Mouse (Mus musculus) hindbrain, embryonic 13.5 days (tissue): Measurements from ENCODE around the gene Smim6. TPM values are rescaled to one million over a fixed set of nuclear protein-coding genes. Genes with fewer than 3 reads are reported as not detected.
A peak's percentile ranks its signal among the peaks of the same experiment; 100 is the strongest.

ENCODE experiments used
- ATAC-seq: fragments of 200-750 bp; cut with Nextera tagmentation; 2 replicates; pipeline ENCODE4 v1.8.0; 2017; ENCODE audit warnings: moderate TSS enrichment; ENCODE audit not compliant: low FRiP score
- H3K27ac ChIP-seq: fragments of 300-500 bp; sonication (generic); 2 replicates; pipeline ENCODE4 v1.5.1; 2015; ENCODE audit warnings: inconsistent platforms, mild to moderate bottlenecking, moderate library complexity
- H3K27me3 ChIP-seq: fragments of 300-500 bp; sonication (generic); 2 replicates; pipeline ENCODE4 v1.6.1; 2015; ENCODE audit warnings: mild to moderate bottlenecking, inconsistent platforms
- H3K36me3 ChIP-seq: fragments of 300-500 bp; sonication (generic); 2 replicates; pipeline ENCODE4 v1.6.1; 2015; ENCODE audit warnings: mild to moderate bottlenecking, inconsistent platforms
- H3K4me1 ChIP-seq: fragments of 300-500 bp; sonication (generic); replicated peaks from 2 replicates; pipeline ENCODE4 v1.6.1; 2015; ENCODE audit warnings: inconsistent platforms
- H3K4me2 ChIP-seq: fragments of 300-500 bp; sonication (generic); 2 replicates; pipeline ENCODE4 v1.6.1; 2015; ENCODE audit warnings: inconsistent platforms, mild to moderate bottlenecking, moderate library complexity
- H3K4me3 ChIP-seq: fragments of 300-500 bp; sonication (generic); 2 replicates; pipeline ENCODE4 v1.5.1; 2015; ENCODE audit warnings: mild to moderate bottlenecking, inconsistent platforms
- H3K9ac ChIP-seq: fragments of 300-500 bp; sonication (generic); 2 replicates; pipeline ENCODE4 v1.6.1; 2015; ENCODE audit warnings: mild to moderate bottlenecking, inconsistent platforms
- H3K9me3 ChIP-seq: fragments of 300-500 bp; sonication (generic); 2 replicates; pipeline ENCODE4 v1.6.1; 2016; ENCODE audit warnings: inconsistent platforms
- WGBS: fragments of 180-500 bp; shearing (Covaris S2); methylation state at CpG from one replicate; pipeline ENCODE4 v1.1.7; 2015; 5-methylcytosine and 5-hydroxymethylcytosine counted together
- polyA plus RNA-seq: library from polyadenylated mRNA; unstranded; fragments of >200 nt; fragmentation: Nextera tagmentation; extraction: Ambion mirVana; gene quantifications from 2 replicates; pipeline ENCODE4 v1.2.1, GENCODE M21; 2015

The Smim6 gene
- polyA plus RNA-seq, 1 experiment from 2014 or later, result 1.0 TPM

DNA sequence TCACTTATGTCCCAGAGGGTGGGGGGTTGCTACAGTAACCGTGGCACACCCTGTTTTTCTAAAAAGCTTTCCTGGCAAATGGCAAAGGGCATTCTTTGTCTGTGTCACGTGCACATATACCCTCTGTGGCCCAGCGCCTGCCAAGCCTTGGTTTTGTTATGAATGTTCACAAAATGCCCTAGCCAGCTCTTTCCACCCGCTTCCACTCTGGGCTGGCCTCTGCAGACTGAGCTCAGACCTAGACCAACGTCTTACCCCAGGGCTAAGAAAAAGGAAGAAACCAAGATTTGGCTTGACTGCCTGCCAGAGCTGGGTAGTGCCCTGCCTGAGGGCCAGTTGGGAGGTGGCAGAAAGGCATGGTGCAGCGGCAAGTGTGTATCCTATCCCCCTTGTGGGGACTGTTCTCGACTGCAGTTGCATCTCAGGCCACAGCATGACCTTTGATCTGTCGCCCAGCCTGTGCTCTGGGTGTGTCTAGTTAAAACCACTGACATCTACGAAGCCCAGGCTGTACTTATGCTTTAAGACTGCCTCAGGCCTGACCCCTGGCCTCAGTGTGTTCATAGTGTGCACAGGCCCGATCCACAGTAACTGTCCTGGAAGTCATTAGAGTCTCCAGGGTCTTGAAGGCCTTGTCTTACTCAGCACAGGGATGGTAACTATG is 43.5 kb downstream of the Smim6 start:
- peaks cover 52% of the 10 kb centered on the region for H3K4me1 ChIP-seq
- no peaks in the 10 kb centered on the region for H3K9me3 ChIP-seq
- no peak overlapping the region for H3K4me3 ChIP-seq
- no peaks in the 10 kb centered on the region for H3K27me3 ChIP-seq
- WGBS, result 45% methylated on average over 10 of the region's 10 CpGs
- no peak for ATAC-seq
- H3K36me3 ChIP-seq, result peaks cover 71% of the 10 kb centered on the region
- no peak overlapping the region for H3K4me2 ChIP-seq
- H3K9ac ChIP-seq, result peak overlapping the region; percentile 26; the same call in 1 of the 2 replicates
- peak overlapping the region; percentile 77 for H3K27ac ChIP-seq

DNA sequence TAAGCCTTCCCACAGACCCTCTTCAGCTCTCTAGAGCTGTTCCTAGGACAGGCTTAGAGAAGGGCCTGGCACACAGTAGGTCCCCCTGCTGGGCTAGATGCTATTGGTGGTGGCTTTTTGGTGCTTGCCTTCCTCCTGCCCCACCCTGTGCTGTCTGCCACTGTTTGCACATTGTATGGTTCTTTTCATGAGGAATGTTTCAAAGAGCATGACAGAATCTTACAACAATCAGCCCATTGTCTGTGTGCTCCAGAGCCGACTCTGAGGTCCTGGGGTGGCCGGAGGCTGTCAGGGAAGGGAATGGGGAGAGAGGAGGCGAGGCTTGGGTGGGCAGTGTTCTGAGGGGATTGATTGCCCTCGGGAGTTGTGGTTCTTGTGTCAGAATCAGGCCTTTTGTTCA is 44.6 kb downstream of the Smim6 start:
- WGBS, result 19% methylated on average over 4 of the region's 4 CpGs
- Histone ChIP-seq H3K4me3 (no peak overlapping the region), H3K4me2 (no peak overlapping the region), H3K9ac (no peak overlapping the region), H3K4me1 (peaks cover 44% of the 10 kb centered on the region), H3K9me3 (no peaks in the 10 kb centered on the region), H3K27me3 (no peaks in the 10 kb centered on the region), H3K27ac (peak overlapping the region; percentile 77), H3K36me3 (peaks cover 74% of the 10 kb centered on the region)
- peak; percentile 67 for ATAC-seq

DNA sequence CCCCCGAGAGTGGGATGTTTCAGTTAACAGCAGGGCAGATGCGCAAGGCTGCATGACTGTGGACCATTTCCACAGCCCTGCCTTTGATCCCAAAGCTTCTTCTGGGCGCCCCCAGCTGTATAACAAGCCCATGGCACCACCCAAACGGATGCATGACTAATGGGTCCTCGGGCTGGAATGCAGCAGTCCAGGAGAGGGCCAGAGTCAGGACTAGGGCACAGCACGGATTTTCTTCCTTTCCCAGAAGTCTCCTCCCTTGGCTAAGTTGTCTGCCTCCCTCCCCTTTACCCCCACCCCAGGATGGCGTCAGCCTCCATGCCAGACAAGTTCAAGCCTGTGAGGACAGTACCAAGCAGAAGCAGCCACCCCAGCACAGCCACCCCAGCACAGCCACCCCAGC is 46.2 kb downstream of the Smim6 start:
- Histone ChIP-seq H3K9ac (no peak overlapping the region), H3K4me3 (no peak overlapping the region), H3K27ac (peak overlapping the region; percentile 77; the same call in 1 of the 2 replicates)

DNA sequence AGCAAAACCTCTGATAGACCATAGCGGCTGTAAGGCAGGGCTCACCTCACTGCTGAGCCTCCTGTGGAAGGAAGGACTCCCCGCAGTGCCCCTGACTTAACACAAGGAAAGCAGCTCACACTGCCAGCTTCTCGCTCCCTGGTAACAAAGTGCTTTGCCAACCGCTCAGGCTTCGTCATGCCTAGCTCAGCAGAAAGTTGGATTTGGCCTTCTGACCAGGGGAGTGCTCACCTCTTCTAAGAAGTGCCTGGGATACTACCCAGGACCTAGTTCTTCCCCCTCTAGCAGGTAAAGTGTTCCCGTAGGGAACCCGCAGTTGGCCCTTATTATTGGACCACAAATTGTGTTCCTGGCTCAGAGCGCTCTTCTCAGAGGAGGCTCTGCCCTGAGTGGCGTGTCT is 47.2 kb downstream of the Smim6 start:
- no peak for ATAC-seq
- peaks cover 74% of the 10 kb centered on the region for H3K36me3 ChIP-seq
- no peak overlapping the region for H3K9ac ChIP-seq
- no peaks in the 10 kb centered on the region for H3K9me3 ChIP-seq
- H3K27ac ChIP-seq, result no peak overlapping the region
- no peaks in the 10 kb centered on the region for H3K27me3 ChIP-seq
- no peak overlapping the region for H3K4me3 ChIP-seq
- 98% methylated on average over 9 of the region's 9 CpGs for WGBS
- H3K4me1 ChIP-seq, result peaks cover 36% of the 10 kb centered on the region
- H3K4me2 ChIP-seq, result no peak overlapping the region

More for the DNA sequence above, 46.2 kb downstream of the Smim6 start:
- H3K27me3 ChIP-seq, result no peaks in the 10 kb centered on the region
- peaks cover 36% of the 10 kb centered on the region for H3K4me1 ChIP-seq
- no peak for ATAC-seq
- H3K36me3 ChIP-seq, result peaks cover 74% of the 10 kb centered on the region
- H3K4me2 ChIP-seq, result no peak overlapping the region
- H3K9me3 ChIP-seq, result no peaks in the 10 kb centered on the region
- 57% methylated on average over 7 of the region's 7 CpGs for WGBS

DNA sequence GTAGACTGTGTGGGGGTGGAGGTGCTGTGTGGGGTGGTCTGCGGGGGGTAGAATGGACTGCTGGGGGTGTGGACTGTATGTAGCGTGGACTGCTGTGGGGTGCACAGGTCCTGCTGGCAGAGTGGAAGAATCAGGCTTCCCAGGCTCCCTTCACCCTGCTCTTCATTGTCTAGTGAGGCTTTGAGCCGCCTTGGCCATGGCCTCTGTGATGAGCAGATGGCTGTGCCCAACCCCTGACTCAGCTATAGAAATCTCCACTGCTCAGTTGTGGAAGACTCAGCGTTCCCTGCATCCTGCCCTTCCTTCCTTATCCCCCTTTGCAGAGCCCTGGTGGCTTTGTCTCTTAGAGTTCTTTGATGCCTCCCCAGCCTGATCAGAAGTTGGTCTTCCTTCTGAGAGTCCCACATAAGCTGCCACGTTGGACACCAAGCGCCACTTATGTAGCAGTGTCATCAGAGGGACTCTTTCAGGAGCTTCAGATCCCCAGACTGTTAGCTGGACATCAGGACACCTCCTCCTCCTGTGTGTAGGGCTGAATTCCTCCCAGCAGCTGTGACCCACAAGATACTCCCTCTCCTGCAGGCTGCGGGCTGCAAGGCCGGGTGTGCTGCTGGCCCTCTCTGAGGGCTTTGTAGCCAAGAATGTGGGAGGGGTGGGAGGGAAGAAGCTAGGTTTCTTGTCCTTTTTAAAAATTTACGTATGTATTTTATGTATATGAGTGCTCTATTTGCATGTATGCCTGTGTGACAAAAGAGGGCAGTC is 51.0 kb downstream of the Smim6 start:
- 89% methylated on average over 9 of the region's 9 CpGs for WGBS
- no peaks in the 10 kb centered on the region for H3K9me3 ChIP-seq
- peaks cover 1% of the 10 kb centered on the region; the same call in 1 of the 2 replicates for H3K4me1 ChIP-seq

More for the DNA sequence above, 51.0 kb downstream of the Smim6 start:
- no peak overlapping the region for H3K4me3 ChIP-seq
- H3K27ac ChIP-seq, result no peak overlapping the region
- no peak for ATAC-seq
- H3K9ac ChIP-seq, result no peak overlapping the region
- H3K4me2 ChIP-seq, result no peak overlapping the region
- peaks cover 87% of the 10 kb centered on the region for H3K36me3 ChIP-seq
- no peaks in the 10 kb centered on the region for H3K27me3 ChIP-seq

Other genes starting within 250 kb of the Smim6 start
- 184 and 196 TPM in 2 replicates for gene Grb2, start 203.4 kb upstream of the Smim6 start, polyA plus RNA-seq
- gene Tmem94, start 146.6 kb upstream of the Smim6 start, polyA plus RNA-seq, result 30.9 TPM in 2 replicates
- 11.6 and 11.8 TPM in 2 replicates for gene Caskin2, start 98.4 kb upstream of the Smim6 start, polyA plus RNA-seq
- 24.5 and 25.4 TPM in 2 replicates for gene Tsen54, start 97.3 kb upstream of the Smim6 start, polyA plus RNA-seq
- 1.00 and 2.2 TPM in 2 replicates for gene Llgl2, start 88.0 kb upstream of the Smim6 start, polyA plus RNA-seq
- not detected in 2 replicates for gene Myo15b, start 53.6 kb upstream of the Smim6 start, polyA plus RNA-seq
- gene Smim5, start 12.1 kb upstream of the Smim6 start, polyA plus RNA-seq, result 2.0 and 2.7 TPM in 2 replicates
- gene Sap30bp, start 21.3 kb downstream of the Smim6 start, polyA plus RNA-seq, result 49.9 and 55.3 TPM in 2 replicates
- gene Recql5, start 21.5 kb downstream of the Smim6 start, polyA plus RNA-seq, result 25.0 and 25.9 TPM in 2 replicates
- 0.88 and 1.3 TPM in 2 replicates for gene Itgb4, start 62.7 kb downstream of the Smim6 start, polyA plus RNA-seq
- gene Galk1, start 100.7 kb downstream of the Smim6 start, polyA plus RNA-seq, result 64.3 and 65.5 TPM in 2 replicates
- 2,444 and 2,571 TPM in 2 replicates for gene H3f3b, start 115.9 kb downstream of the Smim6 start, polyA plus RNA-seq
- 33.8 and 37.1 TPM in 2 replicates for gene Unk, start 118.3 kb downstream of the Smim6 start, polyA plus RNA-seq
- 1.5 and 2.0 TPM in 2 replicates for gene Unc13d, start 165.9 kb downstream of the Smim6 start, polyA plus RNA-seq
- gene Wbp2, start 175.0 kb downstream of the Smim6 start, polyA plus RNA-seq, result 129 and 133 TPM in 2 replicates
- 3.9 and 4.5 TPM in 2 replicates for gene Trim47, start 215.2 kb downstream of the Smim6 start, polyA plus RNA-seq
- 1.9 and 2.3 TPM in 2 replicates for gene Trim65, start 219.1 kb downstream of the Smim6 start, polyA plus RNA-seq
- 76.4 and 78.2 TPM in 2 replicates for gene Mrpl38, start 226.9 kb downstream of the Smim6 start, polyA plus RNA-seq